Mouse (Mus musculus): ENCODE results near the gene Hira. TPM values are rescaled to one million over a fixed set of nuclear protein-coding genes. Genes with fewer than 3 reads are reported as not detected.

The Hira gene
- total RNA-seq, 2 experiments from 2014 or later, result 19.2 to 28.5 TPM

DNA sequence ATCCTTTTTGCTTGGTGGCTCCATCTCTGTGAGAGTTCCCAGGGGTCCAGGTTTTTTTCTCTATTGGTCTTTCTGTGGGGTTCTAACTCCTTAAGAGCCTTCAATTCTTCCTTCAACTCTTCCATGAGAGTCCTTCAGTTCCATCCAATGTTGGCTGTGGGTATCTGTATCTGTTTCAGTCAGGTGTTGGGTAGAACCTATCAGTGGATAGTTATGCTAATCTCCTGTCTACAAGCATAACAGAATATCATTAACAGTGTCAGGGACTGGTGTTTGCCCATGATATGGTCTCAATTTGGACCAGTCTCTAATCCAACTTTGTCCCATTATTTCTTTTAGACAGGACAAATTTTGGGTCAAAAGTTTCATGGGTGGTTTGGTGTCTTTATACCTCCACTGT is 137.8 kb downstream of the Hira start:
- DNase-seq (ENCODE audit: low spot score), result no peak

Other genes with a start within 250 kb of the Hira start
- gene Sept5, start 247.1 kb upstream of the Hira start, total RNA-seq (2021), result 1 to 10 TPM; 2.4 to 4.4 TPM
- 1 to 10 TPM; 3.3 to 9.9 TPM for gene Cldn5, start 100.2 kb upstream of the Hira start, total RNA-seq (2021)
- gene Ufd1, start 65.3 kb upstream of the Hira start, total RNA-seq (2021), result 10 to 100 TPM; 37.7 to 46.0 TPM
- gene Cdc45, start 65.0 kb upstream of the Hira start, total RNA-seq (2021), result 1 to 10 TPM; 1.8 to 3.4 TPM
- gene 2510002D24Rik, start 40.5 kb upstream of the Hira start, total RNA-seq (2021), result 10 to 100 TPM; 20.1 to 21.4 TPM
- gene Gm28539, start 40.5 kb upstream of the Hira start, total RNA-seq (2021), result 1 to 10 TPM in 1 of 2 experiments, under 1 TPM in 1; 0.38 to 1.7 TPM
- 10 to 100 TPM; 42.6 to 46.6 TPM for gene Mrpl40, start 175 bp upstream of the Hira start, total RNA-seq (2021)